Comparison of ENCODE assay signal across 8 mouse cellular contexts in genomic region chr7:136631089-136631488, GRCm38 (mm10).
DNase-seq lines count a peak whose midpoint lies in the region.

No protein-coding gene starts in this region.

- peak; percentile 9 to 23 for DNase-seq in heart, adult 18-20 months
- no peak for DNase-seq in heart, adult 8-10 months (ENCODE audit: low spot score)
- peak; percentile 13 for DNase-seq in lung, postnatal 10 days
- no peak for DNase-seq in lung, postnatal 25 days (ENCODE audit: low spot score)
- DNase-seq in cerebellum, postnatal 10 days = peak; percentile 97 to 98
- DNase-seq in left cerebral cortex, postnatal 25 days (ENCODE audit: low spot score in 2 of 2) = peak; percentile 5 to 12
- no peak for DNase-seq in thymus, postnatal 0 days (ENCODE audit: low spot score)
- DNase-seq in embryo, embryonic 10.5 days (ENCODE audit: low spot score) = no peak

- intact Hi-C loops in left cerebral cortex, postnatal 25 days (cut with DNase I) = no loop called here

Comparison
In these comparisons a context has a peak if more than half of its experiments do, and no peak if none do; other contexts are left out.
1. DNase-seq: peak in heart, adult 18-20 months (2 of 2), lung, postnatal 10 days (single experiment), cerebellum, postnatal 10 days (2 of 2) and left cerebral cortex, postnatal 25 days (2 of 2); none in heart, adult 8-10 months (single experiment), lung, postnatal 25 days (single experiment), thymus, postnatal 0 days (single experiment) and embryo, embryonic 10.5 days (single experiment).